Comparison of ENCODE assay signal across 8 mouse cellular contexts in genomic region chr7:127636963-127637362, GRCm38 (mm10). TPM values are rescaled to one million over a fixed set of nuclear protein-coding genes. Genes with fewer than 3 reads are reported as not detected.
DNase-seq lines count a peak whose midpoint lies in the region; ATAC-seq and TF ChIP-seq lines count a peak whose summit lies in the region.

No protein-coding gene starts in this region.

- H3K4me3 ChIP-seq in ES-E14 (ENCODE audit: insufficient read depth in 1 of 2, low read depth in 1 of 2, low read length in 2 of 2, poor library complexity in 1 of 2, severe bottlenecking in 1 of 2), result peak overlapping the region; percentile 65 to 68
- peak overlapping the region; percentile 44 for H3K4me3 ChIP-seq in liver, postnatal 0 days (ENCODE audit: low read depth, low read length)
- H3K4me3 ChIP-seq in olfactory bulb, adult 2 months (ENCODE audit: insufficient read depth, low read depth, low read length), result peak overlapping the region; percentile 49

- peak overlapping the region; percentile 67 for H3K9ac ChIP-seq in ES-E14 (ENCODE audit: insufficient read depth, low read depth, low read length, poor library complexity, severe bottlenecking)
- H3K9ac ChIP-seq in liver, postnatal 0 days (replicated peaks), result peak overlapping the region; percentile 40; the same call in 1 of the 2 replicates

- H3K4me1 ChIP-seq in ES-E14 (ENCODE audit: control insufficient read depth in 2 of 2, insufficient read depth in 2 of 2, low read length in 2 of 2, poor library complexity in 1 of 2), result peaks cover 0 to 3% of the 10 kb centered on the region in 2 experiments; a peak in 1 of 4 replicates
- no peaks in the 10 kb centered on the region for H3K4me1 ChIP-seq in liver, postnatal 0 days (ENCODE audit: insufficient read depth)
- peaks cover 4% of the 10 kb centered on the region for H3K4me1 ChIP-seq in olfactory bulb, adult 2 months (ENCODE audit: control insufficient read depth, insufficient read depth, low read length)

- H3K27ac ChIP-seq in ES-E14 (ENCODE audit: insufficient read depth, low read depth, low read length, poor library complexity, severe bottlenecking), result no peak overlapping the region
- no peak overlapping the region for H3K27ac ChIP-seq in liver, postnatal 0 days (ENCODE audit: low read depth)
- H3K27ac ChIP-seq in olfactory bulb, adult 2 months (ENCODE audit: insufficient read depth, low read depth, low read length), result no peak overlapping the region

- ATAC-seq in frontal cortex, adult (ENCODE audit: low TSS enrichment), result peak; percentile 97
- peak; percentile 85 for ATAC-seq in liver, postnatal 0 days

- no peaks in the 10 kb centered on the region for H3K36me3 ChIP-seq in ES-E14 (ENCODE audit: control insufficient read depth, insufficient read depth, low read length, poor library complexity, severe bottlenecking)
- no peaks in the 10 kb centered on the region for H3K36me3 ChIP-seq in liver, postnatal 0 days (replicated peaks; ENCODE audit: insufficient read depth, low read length)

- in situ Hi-C loops in ES-E14 (cut with MboI; ENCODE audit: low sequenced_read_pairs in 2 of 2, unreplicated experiment in 2 of 2), result no loop called here

- no peak for TF ChIP-seq EP300 in liver, postnatal 0 days (IDR thresholded peaks at IDR 0.05; ENCODE audit: low read depth)

- DNase-seq in ES-E14 (ENCODE audit: low read depth, low spot score), result no peak
- peak; percentile 76 for DNase-seq in cerebellum, adult 8-10 months
- peak; percentile 52 for DNase-seq in heart, postnatal 25 days (ENCODE audit: low spot score)
- peak; percentile 73 to 80 for DNase-seq in layer of hippocampus, adult 18-20 months (ENCODE audit: low spot score in 2 of 2)
- DNase-seq in liver, postnatal 0 days, result peak; percentile 78
- DNase-seq in urinary bladder, postnatal 25 days (ENCODE audit: low spot score), result peak; percentile 68

- H3K27me3 ChIP-seq in liver, postnatal 0 days (ENCODE audit: insufficient read depth, low read length), result peaks cover 15% of the 10 kb centered on the region; the same call in 1 of the 2 replicates

- peak overlapping the region; percentile 68 for H3K4me2 ChIP-seq in liver, postnatal 0 days (ENCODE audit: low read depth, low read length)

- no peak for TF ChIP-seq CTCF in liver, postnatal 0 days (IDR thresholded peaks at IDR 0.05; ENCODE audit: low read depth)
- no peak for TF ChIP-seq CTCF in olfactory bulb, adult 2 months (IDR thresholded peaks at IDR 0.05; ENCODE audit: insufficient read depth, low read depth, low read length)

- 4% methylated on average over 27 of the region's 27 CpGs for WGBS in liver, postnatal 0 days (ENCODE audit: insufficient replicate concordance)
- WGBS in olfactory bulb, adult 2 months, result under 1% methylated on average over 27 of the region's 27 CpGs

- H3K9me3 ChIP-seq in ES-E14 (ENCODE audit: control insufficient read depth, insufficient read depth, low read depth, low read length), result no peaks in the 10 kb centered on the region
- H3K9me3 ChIP-seq in liver, postnatal 0 days (ENCODE audit: low read length), result no peaks in the 10 kb centered on the region

- peak; percentile 30; the same call in 1 of the 2 replicates for TF ChIP-seq POLR2A in olfactory bulb, adult 2 months (IDR thresholded peaks at IDR 0.05; ENCODE audit: insufficient read depth, low read depth, low read length)

- intact Hi-C loops in heart, postnatal 25 days (cut with DNase I), result loop anchor here (1.0 kb wide), 1 partner anchor 23 kb away; no protein-coding TSS in a partner anchor

TF ChIP-seq in ES-E14, 5 proteins besides CTCF, POLR2A, EP300 and RAD21:
- TF ChIP-seq ZC3H11A (IDR thresholded peaks at IDR 0.05; ENCODE audit: borderline replicate concordance, low read depth, low read length) (0 out of 2 replicates have a peak, but pooled peaks have one; percentile 0), CHD2 (IDR thresholded peaks at IDR 0.05; ENCODE audit: low read depth, low read length) (no peak), HCFC1 (IDR thresholded peaks at IDR 0.05; ENCODE audit: borderline replicate concordance, insufficient read depth, low read length) (peak; percentile 58; the same call in 1 of the 2 replicates), ZNF384 (IDR thresholded peaks at IDR 0.05; ENCODE audit: low read depth, low read length) (no peak), MAFK (IDR thresholded peaks at IDR 0.05; ENCODE audit: insufficient read depth, low read depth, low read length) (no peak)
TF ChIP-seq in ES-E14: peak in this region for 2.

RNA-seq across cellular contexts. Expression of gene Zfp629, which starts 21.4 kb away (rescaled TPM):
- total RNA-seq in ES-E14 (2012; rRNA removed), result 2.1 and 2.9 TPM in 2 replicates
- 10 to 100 TPM; 22.2 to 25.5 TPM for total RNA-seq in heart, postnatal 25 days (2021)
- 10 to 100 TPM; 20.1 to 21.6 TPM for total RNA-seq in layer of hippocampus, adult 18-20 months (2021)
- 1.8 and 2.0 TPM in 2 replicates for polyA plus RNA-seq in liver, postnatal 0 days (2015; fragmentation: Nextera tagmentation; extraction: Ambion mirVana)
- polyA plus RNA-seq in olfactory bulb, adult 2 months (2012; ENCODE audit: insufficient read depth, insufficient read length, low replicate concordance, missing spikeins), result not detected in 2 replicates

RNA-seq across cellular contexts. Expression of gene Rnf40, which starts 48.4 kb away (rescaled TPM):
- total RNA-seq in ES-E14 (2012; rRNA removed), result 71.0 and 94.9 TPM in 2 replicates
- 10 to 100 TPM; 37.8 to 44.8 TPM for total RNA-seq in heart, postnatal 25 days (2021)
- 10 to 100 TPM; 67.4 to 67.9 TPM for total RNA-seq in layer of hippocampus, adult 18-20 months (2021)
- 10.3 and 12.4 TPM in 2 replicates for polyA plus RNA-seq in liver, postnatal 0 days (2015; fragmentation: Nextera tagmentation; extraction: Ambion mirVana)
- polyA plus RNA-seq in olfactory bulb, adult 2 months (2012; ENCODE audit: insufficient read depth, insufficient read length, low replicate concordance, missing spikeins), result 81.5 TPM in 1 of 2 replicates, not detected in the other

RNA-seq across cellular contexts. Expression of gene Ccdc189, which starts 48.6 kb away (rescaled TPM):
- 3.8 and 6.0 TPM in 2 replicates for total RNA-seq in ES-E14 (2012; rRNA removed)
- total RNA-seq in heart, postnatal 25 days (2021), result 10 to 100 TPM; 11.3 to 11.4 TPM
- total RNA-seq in layer of hippocampus, adult 18-20 months (2021), result 10 to 100 TPM in 1 of 2 experiments, 1 to 10 TPM in 1; 9.5 to 10.4 TPM
- polyA plus RNA-seq in liver, postnatal 0 days (2015; fragmentation: Nextera tagmentation; extraction: Ambion mirVana), result 4.4 and 4.7 TPM in 2 replicates
- polyA plus RNA-seq in olfactory bulb, adult 2 months (2012; ENCODE audit: insufficient read depth, insufficient read length, low replicate concordance, missing spikeins), result not detected in 2 replicates
